Mouse (Mus musculus) kidney, postnatal 4 days (tissue): Measurements from ENCODE around the gene Melk.

Experiments
- DNase-seq, 2 experiments: peaks; one replicate each; pipeline ENCODE4 v3.0.0; 2021; ENCODE audit warnings: mixed read lengths in 2 of 2

Melk gene

GRCm38 (mm10) chr4:44300781-44301750, at the start of gene Melk:
TSS of gene Melk (plus strand) at chr4:44300876.
- DNase-seq: peak; percentile 93 to 94

GRCm38 (mm10) chr4:44251521-44251920, 49.2 kb upstream of the Melk start:
- DNase-seq: no peak

GRCm38 (mm10) chr4:44251966-44252916, 48.4 kb upstream of the Melk start:
- peak; percentile 47 to 63 for DNase-seq

DNA sequence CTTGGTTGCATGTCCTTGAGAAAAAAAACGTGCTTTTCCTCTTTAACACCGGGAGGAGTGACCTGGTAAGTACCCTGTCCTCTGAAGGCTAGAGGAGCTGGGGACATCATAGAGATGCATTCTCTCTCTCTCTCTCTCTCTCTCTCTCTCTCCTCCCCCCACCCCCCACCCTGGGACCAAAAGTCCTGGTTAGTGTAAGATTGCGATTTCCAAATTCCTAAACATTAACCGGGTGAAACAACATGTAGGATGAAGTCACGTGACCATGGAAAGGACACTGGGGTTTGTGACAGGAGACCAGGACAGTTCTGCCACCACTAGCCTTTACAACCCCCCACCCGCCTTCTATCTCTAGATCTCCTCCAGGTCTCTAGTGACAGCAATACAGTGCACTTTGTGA, 47.5 kb upstream of the Melk start:
- no peak for DNase-seq

GRCm38 (mm10) chr4:44254579-44254978, 46.1 kb upstream of the Melk start:
- no peak for DNase-seq

GRCm38 (mm10) chr4:44259126-44259525, 41.5 kb upstream of the Melk start:
- no peak for DNase-seq

- DNase-seq: peak; percentile 88 to 90
Measured at GRCm38 (mm10) chr4:44260244-44260643, 40.4 kb upstream of the Melk start.

- DNase-seq: no peak
Measured at GRCm38 (mm10) chr4:44265500-44265899, 35.2 kb upstream of the Melk start.

GRCm38 (mm10) chr4:44267437-44267836, 33.2 kb upstream of the Melk start:
- DNase-seq: no peak

GRCm38 (mm10) chr4:44269376-44269817, 31.3 kb upstream of the Melk start:
- DNase-seq: no peak

DNA sequence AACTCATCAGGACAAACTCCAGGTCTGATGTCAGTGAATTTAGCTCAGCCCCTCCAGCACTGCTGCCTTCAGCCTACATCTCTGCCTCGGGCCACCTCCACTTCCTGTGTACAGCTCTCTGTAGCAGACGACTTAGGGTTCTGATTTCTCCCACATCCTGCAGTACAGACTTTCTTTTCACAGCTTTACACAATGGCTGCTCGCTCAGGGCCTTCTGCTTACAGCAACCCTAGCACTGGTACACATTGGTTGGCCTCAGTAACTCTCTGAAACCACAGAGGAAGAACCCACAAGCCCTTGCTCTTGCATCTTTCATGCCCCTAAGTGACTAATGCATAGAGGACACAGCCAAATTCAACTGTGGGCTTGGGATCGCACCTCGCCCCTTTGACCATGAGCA, 29.5 kb upstream of the Melk start:
- no peak for DNase-seq

DNA sequence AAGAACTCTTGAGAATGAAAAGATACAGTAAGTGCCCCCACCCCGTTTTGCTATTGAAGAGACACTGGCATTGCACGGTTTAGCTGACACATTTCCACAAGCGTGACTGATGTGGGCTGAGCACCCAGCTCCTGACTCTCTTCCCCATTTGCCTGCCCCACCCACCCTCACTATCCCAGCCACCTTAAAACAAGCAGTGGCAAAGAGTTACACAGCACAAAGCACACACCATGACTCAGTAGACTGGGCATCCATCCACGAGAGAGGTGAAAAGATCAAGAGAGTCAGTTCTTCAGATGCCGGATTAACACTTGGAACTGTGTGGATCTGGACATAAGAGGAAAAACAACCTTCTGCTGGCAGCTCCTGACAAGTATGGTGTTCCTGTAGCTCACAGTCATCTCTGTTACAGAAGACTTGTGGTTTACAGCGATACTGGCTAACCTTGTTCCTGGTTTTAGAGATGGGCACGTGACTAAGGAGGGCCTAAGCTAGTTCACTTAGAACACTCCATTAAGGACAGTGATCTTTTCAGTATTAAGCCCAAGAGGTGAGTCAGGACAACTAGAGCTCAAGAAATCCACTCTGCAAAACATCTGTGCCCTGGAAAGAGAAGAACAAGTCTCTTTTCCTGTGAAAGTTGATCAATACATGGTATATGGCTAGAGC, 18.9 kb upstream of the Melk start:
- DNase-seq: no peak

DNA sequence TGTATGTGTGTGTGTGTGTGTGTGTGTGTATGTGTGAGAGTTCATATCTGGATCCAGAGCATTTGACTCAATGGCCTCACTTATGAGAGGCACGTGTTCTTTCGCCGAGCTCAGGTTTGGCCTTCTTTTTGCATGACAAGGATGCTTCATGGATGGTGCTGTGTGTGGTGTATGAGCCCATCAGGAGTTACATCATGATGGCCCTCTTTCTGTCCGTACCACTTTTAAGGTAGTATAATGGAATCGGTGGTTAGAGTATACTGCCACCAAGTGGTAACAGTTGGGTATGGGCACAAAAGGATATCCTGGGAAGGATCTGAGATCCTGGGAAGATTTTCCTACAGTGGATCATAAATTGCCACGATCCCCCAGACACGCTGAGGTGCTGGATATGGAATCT, 8.1 kb upstream of the Melk start:
- peak; percentile 36 to 53 for DNase-seq

DNA sequence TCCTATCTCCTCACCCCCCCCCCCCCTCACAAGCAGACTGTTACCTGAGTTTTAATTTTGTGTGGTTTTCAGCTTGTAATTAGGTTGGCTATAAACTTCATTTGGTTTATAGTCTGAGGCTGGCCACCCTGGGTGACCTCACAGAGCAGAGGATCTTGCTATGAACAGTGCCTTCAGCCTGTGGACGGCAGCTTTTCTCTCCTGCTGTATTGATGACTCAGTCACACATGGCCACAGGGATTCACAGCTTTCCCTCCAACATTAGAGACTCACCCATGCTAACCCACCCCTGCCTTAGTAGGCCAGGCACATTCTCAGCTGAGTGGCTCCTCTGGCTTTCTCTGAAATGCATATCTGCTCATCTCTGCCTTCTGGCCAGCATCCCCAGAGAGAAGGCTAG, 4.8 kb upstream of the Melk start:
- no peak for DNase-seq

- DNase-seq: no peak
Measured at GRCm38 (mm10) chr4:44306585-44306984, 5.9 kb downstream of the Melk start.

- DNase-seq: no peak
Measured at GRCm38 (mm10) chr4:44310429-44310828, 9.8 kb downstream of the Melk start.

- no peak for DNase-seq
Measured at GRCm38 (mm10) chr4:44310911-44311310, 10.2 kb downstream of the Melk start.

DNA sequence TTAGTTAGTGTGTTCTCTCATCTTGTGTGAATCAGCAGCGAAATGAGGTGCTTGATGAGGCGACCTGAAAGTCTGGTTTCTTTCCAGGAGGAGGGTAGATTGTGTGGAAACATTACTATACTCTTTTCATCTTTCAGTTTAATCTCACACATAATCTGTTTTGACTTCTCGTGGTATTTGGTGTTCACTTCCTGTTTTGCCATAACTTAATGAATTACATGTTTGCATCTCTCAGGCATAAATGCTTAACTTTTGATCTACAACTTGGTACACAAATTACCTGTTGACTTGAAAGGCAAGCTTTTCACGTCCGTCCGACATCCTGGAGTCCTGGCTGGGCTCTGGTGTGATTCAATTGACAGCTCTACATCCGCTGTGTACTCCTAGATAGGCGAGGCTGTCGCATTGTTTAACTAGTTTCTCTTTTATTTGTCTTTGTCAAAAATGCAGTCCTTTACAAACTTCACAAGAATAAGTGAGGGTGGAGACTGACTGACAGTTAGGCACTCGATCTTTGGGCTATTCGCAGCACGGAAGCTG, 15.7 kb downstream of the Melk start:
- DNase-seq: no peak

- DNase-seq: no peak
Measured at GRCm38 (mm10) chr4:44320448-44320847, 19.8 kb downstream of the Melk start.

DNA sequence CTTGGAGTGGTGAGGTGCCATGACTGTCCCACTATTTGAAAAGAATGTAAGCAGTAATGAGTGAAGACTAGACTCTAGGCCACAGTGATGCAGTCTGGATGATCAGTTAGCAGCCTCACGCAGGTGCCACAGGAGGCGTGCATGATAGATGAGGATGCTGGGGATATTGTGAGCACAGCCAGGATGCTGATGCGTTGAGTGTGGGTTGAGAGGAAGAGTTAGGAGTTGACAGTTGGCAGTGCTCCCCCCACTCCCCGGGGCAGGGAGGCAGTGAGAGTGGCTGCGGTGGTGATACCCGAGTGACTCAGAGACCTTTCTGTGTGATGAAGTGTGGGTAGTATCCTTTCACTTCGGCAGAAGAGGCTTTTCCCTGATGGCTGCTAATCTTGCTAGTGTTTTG, 21.4 kb downstream of the Melk start:
- DNase-seq: no peak

DNA sequence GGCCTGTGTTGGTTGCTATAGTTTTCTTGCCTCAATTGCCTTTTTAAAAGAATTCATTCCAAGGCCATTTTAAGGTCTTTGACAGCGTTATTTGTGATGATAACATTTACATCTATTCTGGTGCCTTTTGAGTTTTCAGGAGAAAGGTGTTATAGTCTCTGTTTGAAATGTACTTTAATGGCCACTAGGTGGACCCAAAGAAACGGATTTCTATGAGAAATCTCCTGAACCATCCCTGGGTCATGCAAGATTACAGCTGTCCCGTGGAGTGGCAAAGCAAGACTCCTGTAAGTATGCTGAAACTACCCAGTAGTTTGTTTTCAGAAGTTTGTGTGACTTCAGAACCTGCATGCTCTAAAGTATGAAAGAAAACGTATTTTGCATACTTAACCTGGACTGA, 24.8 kb downstream of the Melk start:
- DNase-seq: peak in 1 of 2 experiments; percentile 4

DNA sequence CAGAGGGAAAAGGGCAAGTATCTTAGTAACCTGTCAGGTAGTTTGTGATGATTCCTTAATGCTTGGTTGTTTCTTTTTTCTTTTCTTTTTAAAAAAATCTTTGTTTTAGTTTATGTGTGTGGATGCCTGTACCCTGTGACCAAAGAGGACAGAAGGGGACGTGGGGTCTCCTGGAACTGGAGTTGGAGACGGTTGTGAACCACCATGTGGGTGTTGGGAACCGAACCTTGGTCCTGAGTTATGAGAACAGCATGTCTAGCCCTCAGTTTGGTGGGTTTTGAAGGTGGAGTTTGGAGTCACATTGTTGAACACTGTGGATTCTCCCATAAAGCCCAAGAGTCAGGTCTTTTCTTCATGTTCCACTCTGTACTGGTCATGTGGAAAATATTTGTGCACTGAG, 26.0 kb downstream of the Melk start:
- DNase-seq: no peak

GRCm38 (mm10) chr4:44327976-44328375, 27.3 kb downstream of the Melk start:
- no peak for DNase-seq
